In the genomic region with DNA sequence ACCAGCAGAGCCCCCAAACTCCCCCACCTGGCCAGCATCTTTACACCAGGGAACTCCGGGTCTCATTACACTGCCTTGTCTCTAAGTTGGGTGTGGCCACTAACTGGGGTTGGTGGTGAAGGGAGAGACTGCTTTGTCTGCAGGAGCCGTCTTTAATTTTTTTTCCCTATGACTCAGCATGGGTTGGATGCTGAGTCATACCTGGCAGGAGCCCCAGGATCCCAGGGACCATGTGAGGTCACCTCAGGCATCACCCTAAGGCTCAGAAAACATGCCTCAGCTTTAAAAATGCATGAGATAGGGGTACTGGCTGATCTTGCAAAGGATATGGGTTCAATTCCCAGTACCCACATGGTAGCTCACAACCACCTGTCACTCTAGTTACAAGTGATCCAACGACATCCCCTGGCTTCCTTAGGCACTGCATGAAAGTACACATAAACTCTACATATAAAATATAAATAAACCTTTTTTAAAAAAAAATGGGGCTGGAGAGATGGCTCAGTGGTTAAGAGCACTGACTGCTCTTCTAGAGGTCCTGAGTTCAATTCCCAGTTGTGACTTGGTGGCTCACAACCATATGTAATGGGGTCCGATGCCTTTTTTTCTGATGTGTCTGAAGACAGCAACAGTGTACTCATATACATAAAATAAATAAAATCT, we compare ENCODE assay signal across 13 mouse cellular contexts. TPM values are rescaled to one million over a fixed set of nuclear protein-coding genes. Genes with fewer than 3 reads are reported as not detected.
DNase-seq lines count a peak whose midpoint lies in the region; ATAC-seq and TF ChIP-seq lines count a peak whose summit lies in the region.
"Had no signal": no experiment of that assay in that cellular context is flagged by ENCODE, and none has a peak within 500 bp of the region (broad histone marks: within the 10 kb centered on the region; RNA-seq: fewer than 3 reads in every experiment).

No protein-coding gene starts in this region.

- H3K4me2 ChIP-seq in lung, postnatal 0 days (replicated peaks; ENCODE audit: low read depth, low read length), result no peak overlapping the region
- H3K4me2 ChIP-seq in liver, postnatal 0 days (ENCODE audit: low read depth, low read length), result no peak overlapping the region
- H3K4me2 ChIP-seq in forebrain, embryonic 16.5 days (ENCODE audit: low read length), result no peak overlapping the region
- H3K4me2 ChIP-seq: forebrain, embryonic 13.5 days; neural tube, embryonic 13.5 days had no signal

- no peaks in the 10 kb centered on the region for H3K4me1 ChIP-seq in lung, postnatal 0 days (ENCODE audit: insufficient read depth, low read depth, low read length)
- H3K4me1 ChIP-seq in ES-E14 (ENCODE audit: control insufficient read depth in 2 of 2, insufficient read depth in 2 of 2, low read length in 2 of 2, poor library complexity in 1 of 2), result peaks cover 2 to 16% of the 10 kb centered on the region in 2 experiments; a peak in 2 of 4 replicates
- no peaks in the 10 kb centered on the region; the same call in 1 of the 2 replicates for H3K4me1 ChIP-seq in liver, postnatal 0 days (ENCODE audit: insufficient read depth)
- H3K4me1 ChIP-seq in forebrain, embryonic 16.5 days (replicated peaks; ENCODE audit: control insufficient read depth, insufficient read depth, low read length), result no peaks in the 10 kb centered on the region
- H3K4me1 ChIP-seq: forebrain, embryonic 13.5 days; neural tube, embryonic 13.5 days had no signal

- WGBS in lung, postnatal 0 days, result 50% methylated on average over 4 of the region's 4 CpGs
- 50% methylated on average over 4 of the region's 4 CpGs for WGBS in liver, postnatal 0 days (ENCODE audit: insufficient replicate concordance)
- WGBS in forebrain, embryonic 16.5 days, result 63% methylated on average over 4 of the region's 4 CpGs

- H3K27me3 ChIP-seq in lung, postnatal 0 days (replicated peaks; ENCODE audit: insufficient read depth, low read length), result no peaks in the 10 kb centered on the region
- H3K27me3 ChIP-seq in liver, postnatal 0 days (ENCODE audit: insufficient read depth, low read length), result no peaks in the 10 kb centered on the region
- no peaks in the 10 kb centered on the region for H3K27me3 ChIP-seq in forebrain, embryonic 16.5 days (replicated peaks; ENCODE audit: control insufficient read depth, insufficient read depth, low read length)
- H3K27me3 ChIP-seq: forebrain, embryonic 13.5 days; neural tube, embryonic 13.5 days had no signal

- ATAC-seq in lung, postnatal 0 days, result no peak; the same call in 1 of the 2 replicates
- peak; percentile 53 for ATAC-seq in liver, postnatal 0 days
- no peak for ATAC-seq in forebrain, embryonic 16.5 days
- ATAC-seq: forebrain, embryonic 13.5 days; hindbrain, embryonic 16.5 days had no signal

- H3K4me3 ChIP-seq in lung, postnatal 0 days (ENCODE audit: low read depth, low read length), result no peak overlapping the region
- no peak overlapping the region for H3K4me3 ChIP-seq in ES-E14 (ENCODE audit: insufficient read depth in 1 of 2, low read depth in 1 of 2, low read length in 2 of 2, poor library complexity in 1 of 2, severe bottlenecking in 1 of 2)
- no peak overlapping the region for H3K4me3 ChIP-seq in liver, postnatal 0 days (ENCODE audit: low read depth, low read length)
- no peak overlapping the region for H3K4me3 ChIP-seq in forebrain, embryonic 16.5 days (replicated peaks; ENCODE audit: low read length)
- H3K4me3 ChIP-seq: forebrain, embryonic 13.5 days; megakaryocyte, embryonic 14.5 days; neural tube, embryonic 13.5 days had no signal

- in situ Hi-C loops in ES-E14 (cut with MboI; ENCODE audit: low sequenced_read_pairs in 2 of 2, unreplicated experiment in 2 of 2), result no loop called here

- no peaks in the 10 kb centered on the region for H3K36me3 ChIP-seq in lung, postnatal 0 days (ENCODE audit: insufficient read depth, low read length)
- peaks cover 3% of the 10 kb centered on the region; the same call in 1 of the 2 replicates for H3K36me3 ChIP-seq in ES-E14 (ENCODE audit: control insufficient read depth, insufficient read depth, low read length, poor library complexity, severe bottlenecking)
- no peaks in the 10 kb centered on the region for H3K36me3 ChIP-seq in liver, postnatal 0 days (replicated peaks; ENCODE audit: insufficient read depth, low read length)
- H3K36me3 ChIP-seq in forebrain, embryonic 16.5 days (ENCODE audit: control insufficient read depth, insufficient read depth), result no peaks in the 10 kb centered on the region
- H3K36me3 ChIP-seq: neural tube, embryonic 13.5 days had no signal

- peak; percentile 24 for DNase-seq in lung, postnatal 0 days (ENCODE audit: low spot score)
- no peak for DNase-seq in lung, postnatal 36 days
- no peak for DNase-seq in ES-E14 (ENCODE audit: low read depth, low spot score)
- DNase-seq in adrenal gland, postnatal 36 days, result peak; percentile 80 to 84
- peak; percentile 24 for DNase-seq in liver, postnatal 0 days
- no peak for DNase-seq in cerebellum, postnatal 14 days
- DNase-seq in retina, embryonic 14.5 days (ENCODE audit: low spot score), result no peak
- DNase-seq: layer of hippocampus, adult 9-11 months had no signal

- no peaks in the 10 kb centered on the region for H3K9me3 ChIP-seq in lung, postnatal 0 days (ENCODE audit: low read length)
- no peaks in the 10 kb centered on the region for H3K9me3 ChIP-seq in ES-E14 (ENCODE audit: control insufficient read depth, insufficient read depth, low read depth, low read length)
- H3K9me3 ChIP-seq in liver, postnatal 0 days (ENCODE audit: low read length), result no peaks in the 10 kb centered on the region
- H3K9me3 ChIP-seq in forebrain, embryonic 16.5 days (ENCODE audit: control insufficient read depth, low read length), result no peaks in the 10 kb centered on the region
- H3K9me3 ChIP-seq: forebrain, embryonic 13.5 days; neural tube, embryonic 13.5 days had no signal

- H3K27ac ChIP-seq in lung, postnatal 0 days (ENCODE audit: low read length), result no peak overlapping the region
- no peak overlapping the region for H3K27ac ChIP-seq in ES-E14 (ENCODE audit: insufficient read depth, low read depth, low read length, poor library complexity, severe bottlenecking)
- no peak overlapping the region for H3K27ac ChIP-seq in liver, postnatal 0 days (ENCODE audit: low read depth)
- no peak overlapping the region for H3K27ac ChIP-seq in forebrain, embryonic 16.5 days (ENCODE audit: low read length)
- H3K27ac ChIP-seq: forebrain, embryonic 13.5 days; neural tube, embryonic 13.5 days had no signal

- TF ChIP-seq CTCF in lung, postnatal 0 days (IDR thresholded peaks at IDR 0.05), result no peak
- TF ChIP-seq CTCF in liver, postnatal 0 days (IDR thresholded peaks at IDR 0.05; ENCODE audit: low read depth), result no peak

- H3K9ac ChIP-seq in lung, postnatal 0 days (replicated peaks; ENCODE audit: low read depth), result no peak overlapping the region
- no peak overlapping the region for H3K9ac ChIP-seq in ES-E14 (ENCODE audit: insufficient read depth, low read depth, low read length, poor library complexity, severe bottlenecking)
- H3K9ac ChIP-seq in liver, postnatal 0 days (replicated peaks), result no peak overlapping the region
- no peak overlapping the region for H3K9ac ChIP-seq in forebrain, embryonic 16.5 days (replicated peaks; ENCODE audit: low read depth, low read length)
- H3K9ac ChIP-seq: forebrain, embryonic 13.5 days; neural tube, embryonic 13.5 days had no signal

- no peak for TF ChIP-seq EP300 in lung, postnatal 0 days (IDR thresholded peaks at IDR 0.05)
- no peak for TF ChIP-seq EP300 in liver, postnatal 0 days (IDR thresholded peaks at IDR 0.05; ENCODE audit: low read depth)

TF ChIP-seq in ES-E14, 5 proteins besides CTCF, POLR2A, EP300 and RAD21:
- no peak for TF ChIP-seq ZC3H11A (IDR thresholded peaks at IDR 0.05; ENCODE audit: borderline replicate concordance, low read depth, low read length)
- TF ChIP-seq MAFK (IDR thresholded peaks at IDR 0.05; ENCODE audit: insufficient read depth, low read depth, low read length), result peak; percentile 83

RNA-seq across cellular contexts. Expression of a gene that starts 50.2 kb away (rescaled TPM):
- polyA plus RNA-seq in lung, postnatal 0 days (2015; fragmentation: Nextera tagmentation; extraction: Ambion mirVana), result 1.7 TPM in 2 replicates
- 2.5 and 4.3 TPM in 2 replicates for total RNA-seq in ES-E14 (2012; rRNA removed)
- 10 to 100 TPM in 1 of 2 experiments, 1 to 10 TPM in 1; 7.1 to 17.2 TPM for total RNA-seq in adrenal gland, postnatal 36 days (2021)
- 0.75 TPM in 2 replicates for polyA plus RNA-seq in liver, postnatal 0 days (2015; fragmentation: Nextera tagmentation; extraction: Ambion mirVana)
- polyA plus RNA-seq in forebrain, embryonic 16.5 days (2015; fragmentation: Nextera tagmentation; extraction: Ambion mirVana), result 0.72 and 0.96 TPM in 2 replicates

RNA-seq across cellular contexts. Expression of a gene that starts 52.1 kb away (rescaled TPM):
- polyA plus RNA-seq in lung, postnatal 0 days (2015; fragmentation: Nextera tagmentation; extraction: Ambion mirVana), result 0.08 and 0.29 TPM in 2 replicates
- 2.2 and 4.1 TPM in 2 replicates for total RNA-seq in ES-E14 (2012; rRNA removed)
- 1 to 10 TPM in 1 of 2 experiments, under 1 TPM in 1; 0.63 to 1.6 TPM for total RNA-seq in adrenal gland, postnatal 36 days (2021)
- polyA plus RNA-seq in liver, postnatal 0 days (2015; fragmentation: Nextera tagmentation; extraction: Ambion mirVana), result 0.26 and 0.27 TPM in 2 replicates
- 0.63 and 0.68 TPM in 2 replicates for polyA plus RNA-seq in forebrain, embryonic 16.5 days (2015; fragmentation: Nextera tagmentation; extraction: Ambion mirVana)

RNA-seq across cellular contexts. Expression of a gene that starts 59.9 kb away (rescaled TPM):
- polyA plus RNA-seq in lung, postnatal 0 days (2015; fragmentation: Nextera tagmentation; extraction: Ambion mirVana), result 4.6 and 6.5 TPM in 2 replicates
- total RNA-seq in ES-E14 (2012; rRNA removed), result 2.9 and 4.4 TPM in 2 replicates
- under 1 TPM; 0.76 to 0.92 TPM for total RNA-seq in adrenal gland, postnatal 36 days (2021)
- 9.9 and 10.0 TPM in 2 replicates for polyA plus RNA-seq in liver, postnatal 0 days (2015; fragmentation: Nextera tagmentation; extraction: Ambion mirVana)
- 4.6 and 6.4 TPM in 2 replicates for polyA plus RNA-seq in forebrain, embryonic 16.5 days (2015; fragmentation: Nextera tagmentation; extraction: Ambion mirVana)

Comparison
In these comparisons a context has a peak if more than half of its experiments do, and no peak if none do; other contexts are left out.
1. DNase-seq: peak in lung, postnatal 0 days (single experiment), adrenal gland, postnatal 36 days (2 of 2) and liver, postnatal 0 days (single experiment); none in lung, postnatal 36 days (single experiment), ES-E14 (single experiment), cerebellum, postnatal 14 days (0 of 2) and retina, embryonic 14.5 days (single experiment).